Mouse (Mus musculus) olfactory bulb, adult 2 months (tissue): ENCODE results near the gene Xrcc5. TPM values are rescaled to one million over a fixed set of nuclear protein-coding genes. Genes with fewer than 3 reads are reported as not detected.

Source experiments
- H3K27ac ChIP-seq: fragments of 200-500 bp; 2 replicates; pipeline ENCODE4 v1.5.1; 2012; ENCODE audit warnings: low read depth, low read length; ENCODE audit not compliant: insufficient read depth
- H3K4me1 ChIP-seq: fragments of 200-500 bp; 2 replicates; pipeline ENCODE4 v1.6.1; 2012; ENCODE audit warnings: low read length; ENCODE audit not compliant: control insufficient read depth, insufficient read depth
- H3K4me3 ChIP-seq: fragments of 200-500 bp; 2 replicates; pipeline ENCODE4 v1.5.1; 2012; ENCODE audit warnings: mild to moderate bottlenecking, low read depth, low read length, moderate library complexity; ENCODE audit not compliant: insufficient read depth
- CTCF ChIP-seq: fragments of 200-500 bp; IDR thresholded peaks from 2 replicates; pipeline ENCODE4 v1.5.1; 2012; ENCODE audit warnings: low read depth, mild to moderate bottlenecking, low read length, moderate library complexity; ENCODE audit not compliant: insufficient read depth
- POLR2A ChIP-seq: fragments of 200-500 bp; IDR thresholded peaks from 2 replicates; pipeline ENCODE4 v1.6.1; 2012; ENCODE audit warnings: mild to moderate bottlenecking, low read depth, low read length, moderate library complexity; ENCODE audit not compliant: insufficient read depth
- WGBS: fragments of 180-500 bp; shearing (Covaris S2); methylation state at CpG from one replicate; pipeline ENCODE4 v1.1.7; 2018; 5-methylcytosine and 5-hydroxymethylcytosine counted together
- polyA plus RNA-seq: library from polyadenylated mRNA; stranded (reverse); fragments of >200 nt; gene quantifications from 2 replicates; pipeline ENCODE4 v1.2.4, GENCODE M21; 2012; ENCODE audit warnings: low replicate concordance; ENCODE audit not compliant: missing spikeins, insufficient read depth, insufficient read length

Gene Xrcc5
- polyA plus RNA-seq, 1 experiment = not detected

- Histone ChIP-seq H3K4me3 (no peak overlapping the region), H3K4me1 (0 out of 2 replicates have a peak, but pooled peaks cover 2% of the 10 kb centered on the region), H3K27ac (no peak overlapping the region)
- WGBS = 58% methylated on average over 8 of the region's 8 CpGs
- TF ChIP-seq POLR2A = no peak
- no peak for TF ChIP-seq CTCF
Measured at GRCm38 (mm10) chr1:72336780-72337179, 29.6 kb downstream of the Xrcc5 start.

- no peak overlapping the region for H3K27ac ChIP-seq
- 0 out of 2 replicates have a peak, but pooled peaks cover 2% of the 10 kb centered on the region for H3K4me1 ChIP-seq
- no peak for TF ChIP-seq POLR2A
- no peak for TF ChIP-seq CTCF
- no peak overlapping the region for H3K4me3 ChIP-seq
- WGBS = 94% methylated on average over 5 of the region's 5 CpGs
Measured at GRCm38 (mm10) chr1:72338341-72338740, 31.1 kb downstream of the Xrcc5 start.

GRCm38 (mm10) chr1:72347873-72348272, 40.7 kb downstream of the Xrcc5 start:
- H3K4me3 ChIP-seq = no peak overlapping the region
- H3K4me1 ChIP-seq = no peaks in the 10 kb centered on the region
- no peak overlapping the region for H3K27ac ChIP-seq
- TF ChIP-seq CTCF (no peak), POLR2A (no peak)
- 86% methylated on average over 6 of the region's 6 CpGs for WGBS

GRCm38 (mm10) chr1:72354856-72355255, 47.6 kb downstream of the Xrcc5 start:
- no peak for TF ChIP-seq POLR2A
- no peak for TF ChIP-seq CTCF
- Histone ChIP-seq H3K27ac (no peak overlapping the region), H3K4me3 (no peak overlapping the region), H3K4me1 (no peaks in the 10 kb centered on the region)
- 97% methylated on average over 2 of the region's 2 CpGs for WGBS

GRCm38 (mm10) chr1:72358216-72358615, 51.0 kb downstream of the Xrcc5 start:
- Histone ChIP-seq H3K27ac (no peak overlapping the region), H3K4me1 (no peaks in the 10 kb centered on the region), H3K4me3 (no peak overlapping the region)
- 64% methylated on average over 2 of the region's 2 CpGs for WGBS
- TF ChIP-seq POLR2A = no peak
- TF ChIP-seq CTCF = no peak

GRCm38 (mm10) chr1:72359462-72359861, 52.2 kb downstream of the Xrcc5 start:
- TF ChIP-seq CTCF (no peak), POLR2A (no peak)

GRCm38 (mm10) chr1:72360809-72361208, 53.6 kb downstream of the Xrcc5 start:
- Histone ChIP-seq H3K4me1 (no peaks in the 10 kb centered on the region), H3K4me3 (no peak overlapping the region), H3K27ac (no peak overlapping the region)
- TF ChIP-seq CTCF (no peak), POLR2A (no peak)
- WGBS = 94% methylated on average over 4 of the region's 4 CpGs

More at GRCm38 (mm10) chr1:72359462-72359861, 52.2 kb downstream of the Xrcc5 start:
- WGBS = 91% methylated on average over 2 of the region's 2 CpGs
- no peaks in the 10 kb centered on the region for H3K4me1 ChIP-seq
- H3K4me3 ChIP-seq = no peak overlapping the region
- no peak overlapping the region for H3K27ac ChIP-seq

GRCm38 (mm10) chr1:72364661-72365060, 57.4 kb downstream of the Xrcc5 start:
- H3K4me3 ChIP-seq = no peak overlapping the region
- no peaks in the 10 kb centered on the region for H3K4me1 ChIP-seq
- 80% methylated on average over 8 of the region's 8 CpGs for WGBS
- no peak overlapping the region for H3K27ac ChIP-seq
- no peak for TF ChIP-seq CTCF
- no peak for TF ChIP-seq POLR2A

- TF ChIP-seq POLR2A (no peak), CTCF (no peak)
- no peaks in the 10 kb centered on the region for H3K4me1 ChIP-seq
- H3K4me3 ChIP-seq = no peak overlapping the region
- 84% methylated on average over 1 of the region's 1 CpGs for WGBS
- H3K27ac ChIP-seq = no peak overlapping the region
Measured at GRCm38 (mm10) chr1:72372512-72372911, 65.3 kb downstream of the Xrcc5 start.

GRCm38 (mm10) chr1:72372913-72373312, 65.7 kb downstream of the Xrcc5 start:
- no peak overlapping the region for H3K27ac ChIP-seq

More at GRCm38 (mm10) chr1:72372913-72373312, 65.7 kb downstream of the Xrcc5 start:
- H3K4me3 ChIP-seq = no peak overlapping the region
- 97% methylated on average over 3 of the region's 3 CpGs for whole genome bisulfite sequencing
- TF ChIP-seq POLR2A = no peak
- no peak for TF ChIP-seq CTCF
- no peaks in the 10 kb centered on the region for H3K4me1 ChIP-seq
